Mouse (Mus musculus) adrenal gland, postnatal 36 days (tissue): ENCODE measurements around the gene Olfr632. TPM values are rescaled to one million over a fixed set of nuclear protein-coding genes. Genes with fewer than 3 reads are reported as not detected.
"Not testable (repeated sequence)": the region's sequence is repeated elsewhere in the genome, so short reads cannot be mapped to it uniquely, and the experiment has no call there.

Source experiments
- DNase-seq, 2 experiments: peaks; one replicate each; pipeline ENCODE4 v3.0.0; 2021; ENCODE audit warnings: mixed read lengths in 1 of 2
- long read RNA-seq, 2 experiments: library from polyadenylated mRNA; stranded (forward); transcript quantifications; one replicate each; pipeline ENCODE4 v2.0.0; 2021; ENCODE audit warnings: borderline sequencing depth in 2 of 2
- total RNA-seq, 2 experiments: library from RNA; stranded (reverse); gene quantifications; 2 replicates each; pipeline ENCODE4 v1.2.3; 2021

Olfr632 gene
- not detected for total RNA-seq
- long read RNA-seq, experiment 1 = 0 reads
- long read RNA-seq, experiment 2 = 0 reads

DNA sequence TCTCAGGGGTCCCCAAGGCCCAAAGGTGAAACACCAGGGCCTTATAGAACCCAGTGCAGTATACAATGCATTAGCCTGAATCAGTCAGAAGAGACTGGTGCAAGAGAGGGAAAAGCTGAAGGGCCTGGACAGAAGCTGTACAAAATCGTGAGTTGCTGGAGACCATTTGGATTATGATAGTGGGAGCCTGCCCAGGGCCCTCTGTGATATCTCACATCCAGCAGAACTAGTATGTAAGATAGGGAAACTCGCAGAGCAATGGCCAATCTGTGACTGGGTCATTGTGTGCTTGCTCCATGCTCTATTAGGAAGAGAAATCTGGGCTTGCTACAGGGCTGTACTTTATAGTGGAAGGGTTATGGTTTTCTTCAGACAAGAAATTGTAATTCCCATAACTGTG lies at the start of gene Olfr632:
Olfr632 (plus strand) TSS at position 84 of the 400 bp plus-strand sequence.
- no peak for DNase-seq

DNA sequence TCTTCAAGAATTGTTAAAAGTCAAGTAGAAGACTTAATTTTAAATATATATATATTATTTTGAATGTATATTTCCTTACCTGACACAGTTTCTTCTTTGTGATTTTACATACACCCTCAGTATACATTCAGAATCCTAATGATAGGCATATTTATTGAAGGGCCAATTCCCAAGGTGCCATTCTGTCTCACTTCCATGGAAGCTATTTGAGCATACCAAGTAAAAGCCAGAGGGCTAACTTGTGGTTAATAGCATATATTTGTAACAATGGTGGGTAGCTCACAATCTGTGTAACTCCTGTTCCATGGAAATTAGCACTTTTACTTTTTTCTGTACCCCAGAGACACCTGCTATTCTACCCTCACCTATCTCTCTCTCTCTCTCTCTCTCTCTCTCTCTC lies 48.0 kb upstream of the Olfr632 start, which contains the start of gene Olfr66:
Olfr66 (minus strand) TSS at position 101 of the 400 bp plus-strand sequence.
- no peak for DNase-seq

GRCm38 (mm10) chr7:103894385-103894784 lies 39.8 kb upstream of the Olfr632 start, which contains the start of gene Olfr64:
Gene Olfr64 (minus strand): TSS chr7:103894485.
- no peak for DNase-seq

DNA sequence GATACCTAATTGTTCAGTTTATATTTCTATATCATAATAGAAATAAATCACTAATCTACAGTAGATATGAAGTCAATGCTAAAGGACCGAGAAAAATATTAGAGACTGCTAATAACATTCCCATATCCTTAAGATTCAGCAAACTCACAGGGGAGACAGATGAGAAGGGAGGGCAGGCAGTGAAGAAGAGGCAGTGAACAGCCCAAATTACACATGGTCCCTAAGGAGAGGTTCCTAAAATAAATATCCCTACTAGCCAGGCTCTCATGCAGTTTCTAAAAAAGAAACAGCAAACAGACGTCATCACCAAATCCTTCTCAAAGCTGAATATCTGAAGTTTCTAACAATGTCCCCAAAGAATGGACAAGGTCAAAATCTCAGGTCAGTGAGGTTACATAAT lies 31.0 kb upstream of the Olfr632 start, which contains the start of gene Olfr65:
Olfr65 (plus strand) TSS at position 301 of the 400 bp plus-strand sequence.
- no peak for DNase-seq

DNA sequence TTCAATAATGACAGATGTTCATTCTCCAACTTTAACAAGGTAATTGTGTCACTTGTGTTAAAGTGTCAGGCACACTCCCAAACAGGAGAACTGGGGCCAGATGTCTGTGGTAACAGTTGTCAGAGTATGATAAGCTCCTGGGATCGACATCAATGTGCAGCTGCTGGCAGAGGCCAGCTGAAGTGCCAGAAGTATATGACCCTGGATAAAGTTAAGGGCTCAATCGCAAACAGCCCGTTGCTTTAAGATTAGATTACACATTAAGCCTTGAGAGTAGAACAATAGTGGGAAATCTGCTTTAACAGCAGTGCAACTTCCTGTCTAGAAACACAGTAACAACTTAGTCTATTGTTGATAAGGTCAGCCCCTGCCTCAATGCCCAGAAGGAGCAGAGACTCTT lies 24.1 kb upstream of the Olfr632 start:
- no peak for DNase-seq

DNA sequence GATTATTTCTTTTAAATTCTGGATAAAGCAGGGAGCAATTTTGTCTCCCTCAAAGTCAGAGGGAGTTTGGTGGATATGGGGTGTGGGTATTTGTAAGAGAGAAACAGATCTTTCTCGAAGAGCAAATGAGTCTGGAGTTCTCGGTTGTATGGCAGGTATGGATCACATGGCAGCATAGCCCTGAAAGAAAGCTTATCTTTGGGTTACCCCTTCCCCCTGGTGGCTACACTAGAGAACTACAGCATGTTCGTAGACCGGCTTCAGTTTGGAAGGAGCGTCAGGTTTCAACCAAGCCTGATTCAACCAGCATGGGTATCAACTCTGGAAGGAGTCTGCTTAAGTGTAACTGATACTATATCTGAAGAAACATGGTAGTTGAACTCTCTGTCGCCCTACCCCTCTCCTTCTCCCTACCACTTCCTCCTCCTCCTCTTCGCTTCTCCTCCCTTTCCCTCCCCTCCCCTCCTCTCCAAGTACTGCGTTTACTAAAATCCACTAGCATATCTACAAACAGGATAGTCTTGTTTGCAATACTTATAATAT lies 21.1 kb upstream of the Olfr632 start:
- peak in 1 of 2 experiments; percentile 1 for DNase-seq

DNA sequence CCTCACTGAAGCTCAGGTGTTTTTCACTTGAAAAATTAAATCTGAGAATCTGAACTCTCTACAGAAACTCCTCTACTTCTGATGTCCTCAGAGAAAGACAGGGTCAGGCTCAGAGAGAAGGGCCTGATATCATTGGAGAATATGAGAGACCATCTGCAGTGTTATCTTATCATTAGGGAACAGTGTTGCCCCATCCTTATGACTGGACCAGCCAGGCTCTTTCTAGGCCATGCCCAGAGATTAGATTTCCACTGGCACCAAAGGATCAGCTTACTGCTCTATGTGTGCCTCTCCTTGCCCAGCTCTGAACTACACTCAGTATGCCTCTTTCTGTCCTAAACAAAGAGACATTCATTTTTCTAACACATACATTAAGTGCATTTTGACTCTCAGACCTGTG lies 18.8 kb upstream of the Olfr632 start:
- no peak for DNase-seq

DNA sequence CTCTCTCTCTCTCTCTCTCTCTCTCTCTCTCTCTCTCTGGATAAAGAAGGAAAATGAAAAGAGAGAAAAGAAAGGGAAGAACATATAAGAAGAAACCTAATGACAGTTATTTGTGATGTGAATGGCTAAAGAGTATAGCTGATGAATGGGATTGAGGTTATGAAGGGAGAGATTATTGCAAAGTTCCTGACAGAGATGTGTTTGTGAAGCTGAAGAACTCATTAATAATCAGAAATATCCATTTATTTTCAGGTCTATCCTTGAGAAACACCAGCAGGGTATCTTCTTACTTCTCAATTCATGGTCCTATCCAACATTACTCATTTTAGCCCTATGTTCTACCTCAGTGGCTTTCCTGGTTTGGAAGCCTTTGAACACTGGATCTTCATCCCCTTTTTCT lies 5.6 kb upstream of the Olfr632 start, which contains the start of gene Olfr631:
Olfr631 (plus strand) TSS at position 301 of the 400 bp plus-strand sequence.
- no peak for DNase-seq

GRCm38 (mm10) chr7:103942730-103943129 lies 8.6 kb downstream of the Olfr632 start:
- peak; percentile 12 to 53 for DNase-seq

DNA sequence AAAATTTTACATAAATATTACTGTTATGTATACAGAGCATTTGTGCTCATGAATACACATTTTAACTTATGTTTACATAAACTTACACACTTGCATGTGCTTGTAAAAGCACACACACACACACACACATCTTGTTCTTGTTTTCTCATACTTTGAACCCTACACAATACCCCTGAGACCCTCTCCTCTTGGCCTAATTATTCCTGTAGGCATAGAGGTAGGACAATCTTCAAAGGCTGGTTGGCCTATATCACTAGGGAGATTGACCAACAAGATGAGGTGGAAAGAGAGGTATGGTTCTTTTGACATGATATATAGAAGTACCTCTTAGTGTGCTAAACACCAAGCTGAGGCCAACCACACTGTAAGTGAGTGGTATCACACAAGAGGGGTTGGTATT lies 10.0 kb downstream of the Olfr632 start, which contains the start of gene Olfr633:
Olfr633 (plus strand) TSS at position 301 of the 400 bp plus-strand sequence.
- DNase-seq = no peak

DNA sequence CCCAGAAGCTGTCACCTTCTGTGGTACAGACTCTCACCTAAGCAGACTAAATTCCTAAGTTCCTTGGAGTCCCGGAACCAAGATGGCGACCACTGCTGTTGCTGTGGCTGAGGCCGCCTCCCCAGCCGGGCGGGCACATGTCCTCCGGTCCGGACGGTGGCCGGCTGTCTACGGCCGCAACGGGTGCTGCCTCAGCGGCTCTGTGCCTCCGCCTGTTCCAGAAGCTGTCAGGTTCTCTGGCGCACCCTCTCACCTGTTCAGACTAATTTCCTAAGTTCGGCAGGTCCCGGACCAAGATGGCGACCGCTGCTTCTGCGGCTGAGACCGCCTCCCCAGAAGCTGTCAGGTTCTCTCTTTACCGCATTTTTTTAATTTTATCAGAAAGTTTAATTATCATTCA lies 32.7 kb downstream of the Olfr632 start:
- DNase-seq = not testable (repeated sequence)

GRCm38 (mm10) chr7:103970852-103971251 lies 36.7 kb downstream of the Olfr632 start, which contains the start of gene Olfr635:
Gene Olfr635 (plus strand): TSS chr7:103971152.
- DNase-seq = no peak

GRCm38 (mm10) chr7:103971782-103972181 lies 37.6 kb downstream of the Olfr632 start:
- no peak for DNase-seq

Other genes starting within 250 kb of the Olfr632 start
- not detected for gene Olfr243, start 219.7 kb upstream of the Olfr632 start, total RNA-seq
- gene Olfr628, start 204.0 kb upstream of the Olfr632 start, total RNA-seq = not detected
- gene Olfr629, start 189.4 kb upstream of the Olfr632 start, total RNA-seq = not detected
- not detected for gene Olfr630, start 177.0 kb upstream of the Olfr632 start, total RNA-seq
- gene Olfr69, start 162.8 kb upstream of the Olfr632 start, total RNA-seq = not detected
- not detected for gene Olfr68, start 154.6 kb upstream of the Olfr632 start, total RNA-seq
- not detected for gene Olfr67, start 142.5 kb upstream of the Olfr632 start, total RNA-seq
- gene Hbb-bt, start 120.4 kb upstream of the Olfr632 start, total RNA-seq = 100 to 1,000 TPM; 243 to 471 TPM
- gene Hbb-bs, start 106.3 kb upstream of the Olfr632 start, total RNA-seq = 1,000 to 10,000 TPM; 1,998 to 3,266 TPM
- gene Hbb-bh2, start 93.8 kb upstream of the Olfr632 start, total RNA-seq = not detected
- gene Hbb-bh1, start 91.2 kb upstream of the Olfr632 start, total RNA-seq = not detected
- gene Hbb-y, start 81.1 kb upstream of the Olfr632 start, total RNA-seq = not detected
- gene Olfr66, start 48.1 kb upstream of the Olfr632 start, total RNA-seq = not detected
- gene Olfr64, start 39.9 kb upstream of the Olfr632 start, total RNA-seq = not detected
- gene Olfr65, start 30.9 kb upstream of the Olfr632 start, total RNA-seq = not detected
- gene Olfr631, start 5.5 kb upstream of the Olfr632 start, total RNA-seq = not detected
- gene Olfr633, start 10.1 kb downstream of the Olfr632 start, total RNA-seq = not detected
- gene Olfr635, start 36.8 kb downstream of the Olfr632 start, total RNA-seq = not detected
- gene Olfr638, start 64.4 kb downstream of the Olfr632 start, total RNA-seq = not detected
- gene Olfr639, start 83.0 kb downstream of the Olfr632 start, total RNA-seq = not detected
- gene Olfr640, start 91.2 kb downstream of the Olfr632 start, total RNA-seq = not detected
- gene Olfr641, start 101.1 kb downstream of the Olfr632 start, total RNA-seq = not detected
- gene Olfr642, start 118.3 kb downstream of the Olfr632 start, total RNA-seq = not detected
- not detected for gene 4930516K23Rik, start 127.1 kb downstream of the Olfr632 start, total RNA-seq
- not detected for gene Olfr644, start 137.5 kb downstream of the Olfr632 start, total RNA-seq
- not detected for gene Olfr645, start 151.1 kb downstream of the Olfr632 start, total RNA-seq
- gene Olfr646, start 170.5 kb downstream of the Olfr632 start, total RNA-seq = not detected
- gene Ubqln5, start 195.5 kb downstream of the Olfr632 start, total RNA-seq = not detected
- not detected for gene Olfr643, start 203.1 kb downstream of the Olfr632 start, total RNA-seq
- gene Ubqln3, start 208.9 kb downstream of the Olfr632 start, total RNA-seq = not detected
- not detected for gene Ubqlnl, start 216.2 kb downstream of the Olfr632 start, total RNA-seq
- gene Olfm5, start 230.5 kb downstream of the Olfr632 start, total RNA-seq = not detected
- not detected for gene Olfr648, start 249.0 kb downstream of the Olfr632 start, total RNA-seq